Mouse (Mus musculus): ENCODE results near the gene Dmrt1. TPM values are rescaled to one million over a fixed set of nuclear protein-coding genes. Genes with fewer than 3 reads are reported as not detected.

Dmrt1 gene
- polyA plus RNA-seq, 1 experiment from 2014 or later, result 0.14 TPM

DNA sequence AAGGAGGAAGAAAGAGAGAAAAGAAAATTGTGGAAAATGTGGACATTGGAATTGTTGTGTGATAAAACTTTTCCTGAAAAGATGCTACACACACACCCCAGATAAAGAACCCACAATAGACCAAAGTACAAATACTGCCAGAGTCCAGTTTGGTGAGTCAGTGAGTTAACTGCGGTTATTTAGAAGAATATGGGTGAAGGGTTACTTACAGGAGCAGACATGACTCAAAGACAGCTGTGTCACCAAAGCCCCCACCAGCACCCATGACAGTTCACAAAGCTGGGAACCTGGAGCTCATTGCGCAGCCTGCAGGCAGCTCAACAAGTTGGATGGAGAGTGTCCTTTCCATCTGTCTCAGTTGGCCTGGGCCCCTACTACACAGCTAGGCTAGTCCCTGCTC lies 72.9 kb downstream of the Dmrt1 start:
- no peak overlapping the region for H3K4me3 ChIP-seq (ENCODE audit: low read depth, low read length)
- peaks cover 5% of the 10 kb centered on the region; the same call in 1 of the 2 replicates for H3K27me3 ChIP-seq (ENCODE audit: control insufficient read depth, insufficient read depth, low read length)
- no peak for ATAC-seq (replicated peaks; ENCODE audit: insufficient number of reproducible peaks, low FRiP score, low TSS enrichment)
- H3K9me3 ChIP-seq (replicated peaks; ENCODE audit: control insufficient read depth, low read length), result no peaks in the 10 kb centered on the region
- WGBS (ENCODE audit: insufficient replicate concordance), result 90% methylated on average over 2 of the region's 2 CpGs
- no peaks in the 10 kb centered on the region for H3K36me3 ChIP-seq (ENCODE audit: control insufficient read depth, insufficient read depth, low read length)
- no peak overlapping the region for H3K27ac ChIP-seq (ENCODE audit: low read depth, low read length)
- H3K4me1 ChIP-seq (ENCODE audit: control insufficient read depth, insufficient read depth, low read length), result peaks cover 19% of the 10 kb centered on the region
- no peak overlapping the region for H3K4me2 ChIP-seq
- no peak overlapping the region for H3K9ac ChIP-seq (ENCODE audit: low read depth, low read length)

DNA sequence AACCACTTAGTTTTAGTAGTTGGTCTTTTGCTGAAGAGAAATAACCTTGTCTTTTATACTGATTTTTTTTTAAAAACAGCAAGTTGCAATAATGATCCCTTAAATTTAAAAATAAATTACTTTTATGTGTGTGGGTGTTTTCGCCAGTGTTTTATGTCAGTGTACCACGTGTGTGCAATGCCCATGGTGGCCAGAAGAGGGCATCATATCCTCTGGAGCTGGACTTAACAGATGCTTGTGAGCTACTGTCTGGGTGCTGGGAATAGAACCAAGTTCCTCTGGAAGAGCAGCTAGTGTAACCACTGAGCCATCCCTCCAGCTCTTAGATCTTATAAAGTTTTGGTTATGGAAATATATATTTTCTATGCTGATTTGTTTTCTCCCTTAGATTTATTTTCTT lies 74.0 kb downstream of the Dmrt1 start:
- Histone ChIP-seq H3K4me2 (no peak overlapping the region), H3K27ac (ENCODE audit: low read depth, low read length) (no peak overlapping the region), H3K9ac (ENCODE audit: low read depth, low read length) (no peak overlapping the region), H3K9me3 (replicated peaks; ENCODE audit: control insufficient read depth, low read length) (no peaks in the 10 kb centered on the region), H3K4me3 (ENCODE audit: low read depth, low read length) (no peak overlapping the region), H3K4me1 (ENCODE audit: control insufficient read depth, insufficient read depth, low read length) (peaks cover 11% of the 10 kb centered on the region), H3K36me3 (ENCODE audit: control insufficient read depth, insufficient read depth, low read length) (no peaks in the 10 kb centered on the region), H3K27me3 (ENCODE audit: control insufficient read depth, insufficient read depth, low read length) (peaks cover 5% of the 10 kb centered on the region; the same call in 1 of the 2 replicates)
- no peak for ATAC-seq (replicated peaks; ENCODE audit: insufficient number of reproducible peaks, low FRiP score, low TSS enrichment)
- 89% methylated on average over 2 of the region's 2 CpGs for WGBS (ENCODE audit: insufficient replicate concordance)

DNA sequence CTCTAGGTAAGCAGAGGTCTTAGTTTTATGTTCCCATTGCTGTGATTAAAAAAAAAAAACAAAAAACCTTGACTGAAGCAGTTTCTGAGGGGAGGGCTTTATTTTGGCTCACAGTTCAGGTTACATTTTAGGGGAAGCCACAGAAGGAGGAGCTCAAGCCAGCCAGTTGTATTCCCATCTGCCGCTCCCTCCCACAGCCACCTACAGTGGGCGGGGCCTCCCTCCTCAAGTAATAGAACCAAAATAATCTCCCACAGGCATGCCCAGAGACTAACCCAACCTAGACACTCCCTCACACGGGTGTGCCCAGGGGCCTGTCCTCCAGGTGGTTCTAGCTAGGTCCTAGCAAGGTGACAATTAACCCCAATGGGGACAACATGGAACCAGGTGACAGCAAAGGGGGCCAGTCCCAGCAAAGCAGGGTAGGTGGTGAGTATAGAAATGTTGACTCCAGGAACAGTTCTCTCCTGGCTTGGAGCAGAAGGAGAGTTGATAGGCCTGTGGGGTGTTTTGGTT lies 92.4 kb downstream of the Dmrt1 start:
- no peak overlapping the region for H3K27ac ChIP-seq (ENCODE audit: low read depth, low read length)
- H3K9me3 ChIP-seq (replicated peaks; ENCODE audit: control insufficient read depth, low read length), result no peaks in the 10 kb centered on the region
- H3K4me2 ChIP-seq, result no peak overlapping the region
- peaks cover 57% of the 10 kb centered on the region for H3K27me3 ChIP-seq (ENCODE audit: control insufficient read depth, insufficient read depth, low read length)
- H3K4me1 ChIP-seq (ENCODE audit: control insufficient read depth, insufficient read depth, low read length), result no peaks in the 10 kb centered on the region
- ATAC-seq (replicated peaks; ENCODE audit: insufficient number of reproducible peaks, low FRiP score, low TSS enrichment), result no peak
- no peak overlapping the region for H3K9ac ChIP-seq (ENCODE audit: low read depth, low read length)
- no peaks in the 10 kb centered on the region for H3K36me3 ChIP-seq (ENCODE audit: control insufficient read depth, insufficient read depth, low read length)
- WGBS (ENCODE audit: insufficient replicate concordance), result 67% methylated on average over 3 of the region's 3 CpGs
- no peak overlapping the region for H3K4me3 ChIP-seq (ENCODE audit: low read depth, low read length)

DNA sequence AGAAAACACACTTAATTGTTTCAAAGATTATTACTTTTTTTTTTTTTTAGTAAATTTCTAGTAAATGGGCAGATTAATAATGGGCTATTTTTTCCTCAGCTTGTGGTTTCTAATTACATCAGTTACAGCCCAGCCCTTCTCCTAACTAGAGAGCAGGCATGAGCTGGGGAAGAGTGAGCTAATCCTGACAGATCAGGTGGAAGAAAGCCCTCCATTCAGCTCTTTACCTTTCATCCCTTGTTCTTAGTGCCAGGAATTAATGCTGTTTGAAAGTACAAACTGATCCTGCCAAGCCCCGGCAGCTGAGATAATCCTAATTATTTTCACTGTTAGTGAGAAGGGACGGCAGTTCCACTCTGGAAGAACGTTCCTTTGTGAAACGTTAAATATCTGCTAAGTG lies 93.2 kb downstream of the Dmrt1 start:
- Histone ChIP-seq H3K4me2 (no peak overlapping the region), H3K9ac (ENCODE audit: low read depth, low read length) (no peak overlapping the region), H3K9me3 (replicated peaks; ENCODE audit: control insufficient read depth, low read length) (no peaks in the 10 kb centered on the region)

DNA sequence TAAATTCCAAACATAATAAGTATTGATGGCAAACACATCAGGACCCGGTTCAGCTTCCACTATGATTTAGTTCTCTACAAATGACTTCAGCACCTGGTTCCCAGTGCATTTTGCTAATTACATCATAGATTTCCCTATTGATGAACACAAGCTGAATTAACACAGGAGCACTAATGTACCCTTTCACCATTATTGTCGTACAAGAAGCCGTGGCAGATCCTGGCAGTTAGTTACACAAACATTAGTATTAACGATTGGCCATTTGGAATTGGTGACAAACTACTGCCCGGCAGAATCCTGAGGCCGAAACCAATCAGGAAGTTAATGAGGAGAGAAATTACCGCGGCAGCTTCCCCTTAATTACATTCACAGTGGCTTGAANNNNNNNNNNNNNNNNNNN lies 96.5 kb downstream of the Dmrt1 start:
- H3K27ac ChIP-seq (ENCODE audit: low read depth, low read length), result no peak overlapping the region
- H3K9me3 ChIP-seq (replicated peaks; ENCODE audit: control insufficient read depth, low read length), result no peaks in the 10 kb centered on the region
- H3K36me3 ChIP-seq (ENCODE audit: control insufficient read depth, insufficient read depth, low read length), result no peaks in the 10 kb centered on the region
- no peak overlapping the region for H3K4me3 ChIP-seq (ENCODE audit: low read depth, low read length)
- ATAC-seq (replicated peaks; ENCODE audit: insufficient number of reproducible peaks, low FRiP score, low TSS enrichment), result no peak
- peaks cover 8% of the 10 kb centered on the region; the same call in 1 of the 2 replicates for H3K4me1 ChIP-seq (ENCODE audit: control insufficient read depth, insufficient read depth, low read length)
- H3K9ac ChIP-seq (ENCODE audit: low read depth, low read length), result no peak overlapping the region
- peaks cover 83% of the 10 kb centered on the region for H3K27me3 ChIP-seq (ENCODE audit: control insufficient read depth, insufficient read depth, low read length)
- no peak overlapping the region for H3K4me2 ChIP-seq
- 13% methylated on average over 8 of the region's 8 CpGs for WGBS (ENCODE audit: insufficient replicate concordance)

More for the DNA sequence above, 93.2 kb downstream of the Dmrt1 start:
- no peaks in the 10 kb centered on the region for H3K4me1 ChIP-seq (ENCODE audit: control insufficient read depth, insufficient read depth, low read length)
- no peaks in the 10 kb centered on the region for H3K36me3 ChIP-seq (ENCODE audit: control insufficient read depth, insufficient read depth, low read length)
- WGBS (ENCODE audit: insufficient replicate concordance), result 13% methylated on average over 4 of the region's 4 CpGs
- peaks cover 59% of the 10 kb centered on the region for H3K27me3 ChIP-seq (ENCODE audit: control insufficient read depth, insufficient read depth, low read length)
- no peak overlapping the region for H3K27ac ChIP-seq (ENCODE audit: low read depth, low read length)
- no peak for ATAC-seq (replicated peaks; ENCODE audit: insufficient number of reproducible peaks, low FRiP score, low TSS enrichment)
- no peak overlapping the region for H3K4me3 ChIP-seq (ENCODE audit: low read depth, low read length)

DNA sequence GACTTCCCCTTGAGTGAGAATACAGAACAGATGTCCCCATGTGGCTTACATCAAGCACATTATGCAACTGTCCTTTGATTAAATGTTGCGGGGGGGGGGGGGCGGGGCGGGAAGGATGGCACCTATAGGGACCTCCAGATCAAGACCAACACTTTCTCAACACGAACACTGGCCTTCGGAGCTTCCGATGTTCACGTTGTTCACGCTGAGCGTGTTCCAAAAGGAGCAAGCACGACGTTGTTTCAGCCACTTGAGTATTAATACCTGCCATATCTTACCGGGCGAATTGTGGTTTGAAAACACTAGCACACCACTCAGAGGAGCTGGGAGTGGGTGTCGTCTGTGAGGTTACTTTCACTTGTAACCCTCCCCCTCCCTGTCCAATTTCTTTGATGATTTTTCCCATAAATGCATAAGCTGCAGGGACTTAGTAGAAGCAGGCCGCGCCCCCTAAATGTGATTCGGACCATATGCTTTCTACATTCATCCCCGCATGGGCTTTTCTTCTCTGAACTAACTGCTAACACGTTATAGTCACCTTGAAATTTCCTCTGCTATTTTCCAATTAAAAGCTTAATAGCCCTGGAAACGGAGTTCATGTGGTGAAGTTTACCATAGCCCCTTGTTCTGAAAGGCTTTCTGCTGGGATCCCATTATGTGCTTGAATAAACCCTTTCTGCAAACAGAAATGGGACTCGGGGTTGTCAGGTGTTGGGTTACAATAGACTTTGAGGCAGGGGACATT lies 102.2 kb downstream of the Dmrt1 start:
- no peak overlapping the region for H3K4me2 ChIP-seq
- WGBS (ENCODE audit: insufficient replicate concordance), result under 1% methylated on average over 21 of the region's 21 CpGs
- no peak overlapping the region for H3K9ac ChIP-seq (ENCODE audit: low read depth, low read length)
- no peaks in the 10 kb centered on the region for H3K36me3 ChIP-seq (ENCODE audit: control insufficient read depth, insufficient read depth, low read length)
- no peak overlapping the region for H3K4me3 ChIP-seq (ENCODE audit: low read depth, low read length)
- peaks cover 22% of the 10 kb centered on the region for H3K4me1 ChIP-seq (ENCODE audit: control insufficient read depth, insufficient read depth, low read length)
- H3K9me3 ChIP-seq (replicated peaks; ENCODE audit: control insufficient read depth, low read length), result no peaks in the 10 kb centered on the region
- no peak overlapping the region for H3K27ac ChIP-seq (ENCODE audit: low read depth, low read length)
- ATAC-seq (replicated peaks; ENCODE audit: insufficient number of reproducible peaks, low FRiP score, low TSS enrichment), result no peak
- H3K27me3 ChIP-seq (ENCODE audit: control insufficient read depth, insufficient read depth, low read length), result peaks cover 87% of the 10 kb centered on the region

DNA sequence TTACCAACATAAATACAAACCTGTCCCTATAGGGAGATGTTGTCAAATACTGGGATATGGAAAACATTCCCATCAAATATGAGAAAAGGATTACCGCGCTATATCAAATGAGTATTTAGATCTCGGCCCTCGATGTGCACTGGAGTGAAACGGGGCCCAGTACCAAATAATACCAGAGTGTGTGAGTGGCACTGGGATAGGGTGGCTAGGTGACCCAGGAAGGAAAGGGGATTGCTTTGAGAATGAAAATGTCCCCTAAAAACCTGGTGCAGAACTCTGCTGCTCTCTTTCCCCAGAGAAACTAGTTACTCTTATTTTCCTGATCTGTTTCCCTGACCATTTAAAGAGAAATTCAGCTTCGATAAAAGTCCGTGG lies 102.8 kb downstream of the Dmrt1 start:
- H3K4me3 ChIP-seq (ENCODE audit: low read depth, low read length), result no peak overlapping the region
- under 1% methylated on average over 7 of the region's 7 CpGs for WGBS (ENCODE audit: insufficient replicate concordance)
- no peak for ATAC-seq (replicated peaks; ENCODE audit: insufficient number of reproducible peaks, low FRiP score, low TSS enrichment)
- no peak overlapping the region for H3K9ac ChIP-seq (ENCODE audit: low read depth, low read length)
- H3K4me1 ChIP-seq (ENCODE audit: control insufficient read depth, insufficient read depth, low read length), result peaks cover 22% of the 10 kb centered on the region
- H3K27me3 ChIP-seq (ENCODE audit: control insufficient read depth, insufficient read depth, low read length), result peaks cover 89% of the 10 kb centered on the region
- no peaks in the 10 kb centered on the region for H3K36me3 ChIP-seq (ENCODE audit: control insufficient read depth, insufficient read depth, low read length)
- no peak overlapping the region for H3K4me2 ChIP-seq
- H3K9me3 ChIP-seq (replicated peaks; ENCODE audit: control insufficient read depth, low read length), result no peaks in the 10 kb centered on the region
- no peak overlapping the region for H3K27ac ChIP-seq (ENCODE audit: low read depth, low read length)

DNA sequence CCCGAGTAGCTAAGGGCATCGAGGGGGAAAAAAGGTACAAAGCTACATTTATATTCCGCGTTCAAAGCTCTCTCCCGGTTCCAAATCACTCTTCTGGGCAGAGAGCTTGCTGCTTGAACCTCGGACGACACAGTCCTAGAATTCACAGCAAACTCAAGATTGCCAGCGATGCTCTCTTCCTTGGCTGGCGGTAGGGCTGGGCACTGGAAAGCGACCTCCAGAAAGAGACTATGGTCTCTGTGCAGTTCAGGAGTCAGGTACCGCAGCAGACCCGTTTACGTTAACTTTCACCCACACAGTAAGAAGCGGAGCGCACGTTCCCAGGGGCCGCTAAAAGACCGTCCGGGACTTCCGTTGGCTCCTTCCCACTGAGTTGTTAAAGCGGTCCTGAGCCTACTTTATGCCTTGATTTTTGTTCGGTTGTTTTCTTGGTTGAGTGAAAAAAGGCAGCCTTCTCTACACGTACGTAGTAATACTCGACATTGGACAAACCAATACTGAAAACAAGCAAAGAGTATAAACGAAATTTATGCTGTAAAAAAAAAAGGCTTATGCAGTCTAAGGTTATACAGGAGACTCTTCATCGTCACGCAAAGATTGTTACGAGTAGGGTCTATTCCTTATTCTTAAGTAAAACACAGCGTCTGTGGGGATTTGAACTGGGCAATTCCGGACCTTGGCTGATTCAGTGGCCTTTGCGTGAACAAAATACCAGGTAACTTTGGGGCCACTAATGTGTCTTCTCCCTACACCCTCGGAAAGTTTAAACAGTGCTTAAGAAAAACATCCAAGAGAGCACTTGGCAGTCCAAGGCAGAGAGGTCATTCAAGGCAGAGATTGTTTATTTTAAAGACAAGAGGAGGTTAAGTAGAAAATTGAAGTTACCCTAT lies 103.8 kb downstream of the Dmrt1 start:
- H3K9me3 ChIP-seq (replicated peaks; ENCODE audit: control insufficient read depth, low read length), result no peaks in the 10 kb centered on the region
- no peak overlapping the region for H3K27ac ChIP-seq (ENCODE audit: low read depth, low read length)
- H3K27me3 ChIP-seq (ENCODE audit: control insufficient read depth, insufficient read depth, low read length), result peaks cover 91% of the 10 kb centered on the region
- H3K4me2 ChIP-seq, result no peak overlapping the region
- H3K4me1 ChIP-seq (ENCODE audit: control insufficient read depth, insufficient read depth, low read length), result peaks cover 22% of the 10 kb centered on the region
- under 1% methylated on average over 33 of the region's 33 CpGs for WGBS (ENCODE audit: insufficient replicate concordance)
- H3K4me3 ChIP-seq (ENCODE audit: low read depth, low read length), result no peak overlapping the region
- ATAC-seq (replicated peaks; ENCODE audit: insufficient number of reproducible peaks, low FRiP score, low TSS enrichment), result no peak
- H3K36me3 ChIP-seq (ENCODE audit: control insufficient read depth, insufficient read depth, low read length), result no peaks in the 10 kb centered on the region
- no peak overlapping the region for H3K9ac ChIP-seq (ENCODE audit: low read depth, low read length)

All from heart, embryonic 11.5 days (tissue).